Mouse (Mus musculus): ENCODE data around the gene Synpo2l. TPM values are rescaled to one million over a fixed set of nuclear protein-coding genes. Genes with fewer than 3 reads are reported as not detected.

The Synpo2l gene
- polyA plus RNA-seq, 1 experiment: 0.19 TPM

DNA sequence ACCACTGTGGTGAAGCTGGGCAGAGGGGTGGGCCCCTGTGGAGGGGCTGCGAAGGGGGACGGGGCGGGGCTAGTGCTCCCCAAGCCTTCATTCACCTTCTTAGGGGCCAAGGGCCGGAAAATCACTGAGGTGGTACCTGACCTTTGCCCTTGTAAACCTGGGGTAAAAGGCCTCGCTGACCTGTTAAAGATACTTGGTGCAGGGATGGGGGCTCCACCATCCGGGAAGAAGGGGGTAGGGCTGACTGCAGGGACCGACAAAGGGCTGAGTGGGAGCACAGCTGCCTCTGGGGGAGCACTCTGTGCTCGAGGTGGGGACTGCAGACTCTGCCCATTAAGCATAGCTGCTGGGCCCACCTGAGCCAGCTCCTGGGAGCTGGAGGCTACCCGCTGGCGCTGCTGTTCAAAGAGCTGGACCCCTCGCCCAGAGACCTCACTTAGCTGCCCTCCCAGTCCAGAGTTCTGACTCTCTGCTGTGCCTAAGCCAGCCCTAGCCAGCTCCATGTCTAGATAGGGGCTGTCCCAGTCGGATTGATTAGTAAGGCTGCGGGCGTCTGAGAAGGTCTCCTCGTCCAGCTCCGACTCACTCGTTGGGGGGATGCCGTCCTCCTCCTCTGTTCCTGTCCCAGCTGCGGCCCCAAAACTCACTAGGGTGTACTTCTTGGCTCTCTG lies 6.4 kb downstream of the Synpo2l start:
- no peak overlapping the region for H3K27ac ChIP-seq (ENCODE audit: insufficient read depth, low read length)
- TF ChIP-seq POLR2A (IDR thresholded peaks at IDR 0.05; ENCODE audit: extremely low read depth, insufficient read depth, low read length) (no peak), CTCF (IDR thresholded peaks at IDR 0.05; ENCODE audit: extremely low read depth, insufficient read depth, low read length) (no peak)
- peak overlapping the region; percentile 41 for H3K4me3 ChIP-seq (ENCODE audit: insufficient read depth, low read length)
- H3K4me1 ChIP-seq (ENCODE audit: control insufficient read depth, insufficient read depth, low read length): no peaks in the 10 kb centered on the region

DNA sequence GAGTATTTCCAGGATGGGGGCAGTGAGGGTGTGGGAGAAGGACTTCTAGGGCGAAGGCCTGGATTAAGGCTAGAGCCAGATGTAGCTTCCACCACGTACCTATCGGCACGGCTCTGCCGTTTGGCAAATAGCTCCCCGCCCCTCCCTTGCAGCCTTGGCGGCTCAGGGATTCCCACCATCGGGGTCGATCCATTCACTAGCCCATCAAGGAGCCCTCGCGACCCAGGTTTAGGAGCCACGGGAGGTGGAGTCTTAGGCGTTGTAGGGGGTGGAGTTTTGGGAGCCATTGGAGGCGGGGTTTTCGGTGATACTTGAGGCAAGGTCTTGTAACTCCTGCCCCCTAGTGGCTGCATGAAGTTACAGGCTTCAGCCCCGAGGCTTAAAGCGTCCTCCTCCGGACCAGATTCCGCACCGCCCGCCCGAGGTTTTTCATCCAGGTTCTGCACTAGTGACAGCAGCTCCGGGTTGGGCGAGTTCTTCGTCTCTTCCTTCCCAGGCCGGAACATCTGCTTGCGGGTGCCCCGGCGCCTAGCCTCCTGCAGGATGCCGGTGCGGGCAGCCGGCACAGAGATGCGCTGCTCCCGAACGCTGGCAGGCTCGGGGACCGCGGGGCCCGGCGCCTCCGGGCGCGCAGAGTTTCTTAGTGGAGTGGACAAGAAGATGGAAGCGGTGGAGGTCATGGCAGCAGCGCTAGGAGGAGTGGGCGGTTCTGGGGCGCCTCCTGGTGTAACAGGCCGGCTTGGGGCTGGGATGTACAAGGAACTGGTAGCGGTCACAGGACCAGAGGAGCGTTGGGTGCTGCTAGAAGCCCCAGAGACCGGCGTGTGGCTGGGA lies 7.1 kb downstream of the Synpo2l start:
- no peaks in the 10 kb centered on the region for H3K4me1 ChIP-seq (ENCODE audit: control insufficient read depth, insufficient read depth, low read length)
- peak overlapping the region; percentile 41 for H3K4me3 ChIP-seq (ENCODE audit: insufficient read depth, low read length)
- peak overlapping the region; percentile 58 for H3K27ac ChIP-seq (ENCODE audit: insufficient read depth, low read length)
- TF ChIP-seq CTCF (IDR thresholded peaks at IDR 0.05; ENCODE audit: extremely low read depth, insufficient read depth, low read length): peak; percentile 81
- TF ChIP-seq POLR2A (IDR thresholded peaks at IDR 0.05; ENCODE audit: extremely low read depth, insufficient read depth, low read length): peak; percentile 79

DNA sequence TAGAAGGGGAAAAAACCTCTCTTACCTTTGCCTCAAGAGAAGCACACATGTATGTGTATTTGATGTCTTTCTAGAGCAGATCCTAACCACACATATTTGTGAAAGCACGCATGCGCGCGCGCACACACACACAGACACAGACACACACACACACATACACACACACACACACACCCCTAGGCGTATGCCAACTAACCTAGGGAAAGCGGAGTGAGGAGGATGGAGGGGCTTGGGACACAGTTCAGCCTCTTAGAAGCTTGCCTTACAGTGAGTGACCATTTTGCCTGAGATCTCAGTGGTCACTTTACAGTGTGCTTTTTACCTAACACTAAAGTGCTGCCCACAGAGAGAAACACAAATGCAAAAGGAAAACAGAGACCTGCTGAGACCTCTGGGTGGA lies 8.5 kb downstream of the Synpo2l start:
- H3K4me1 ChIP-seq (ENCODE audit: control insufficient read depth, insufficient read depth, low read length): no peaks in the 10 kb centered on the region
- H3K27ac ChIP-seq (ENCODE audit: insufficient read depth, low read length): no peak overlapping the region
- H3K4me3 ChIP-seq (ENCODE audit: insufficient read depth, low read length): no peak overlapping the region
- TF ChIP-seq CTCF (IDR thresholded peaks at IDR 0.05; ENCODE audit: extremely low read depth, insufficient read depth, low read length) (no peak), POLR2A (IDR thresholded peaks at IDR 0.05; ENCODE audit: extremely low read depth, insufficient read depth, low read length) (no peak)

DNA sequence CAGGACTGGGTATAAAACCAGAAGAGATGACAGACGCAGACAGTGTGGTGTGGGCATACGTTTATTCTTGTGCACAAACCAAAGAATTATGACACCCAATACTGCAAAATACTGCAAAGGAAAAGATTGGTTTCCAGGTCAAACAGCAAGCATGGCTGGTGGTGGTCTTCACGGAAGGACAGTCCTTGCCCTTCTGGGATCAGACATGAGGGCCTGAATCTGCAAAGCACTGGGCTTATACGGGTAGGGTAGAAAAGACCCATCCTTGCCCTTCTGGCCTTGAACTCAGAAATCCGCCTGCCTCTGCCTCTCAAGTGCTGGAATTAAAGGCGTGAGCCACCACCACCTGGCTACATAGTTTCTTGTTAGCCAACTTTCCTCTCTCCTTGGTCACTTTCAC lies 9.3 kb downstream of the Synpo2l start:
- H3K4me1 ChIP-seq (ENCODE audit: control insufficient read depth, insufficient read depth, low read length): no peaks in the 10 kb centered on the region
- no peak overlapping the region for H3K27ac ChIP-seq (ENCODE audit: insufficient read depth, low read length)
- H3K4me3 ChIP-seq (ENCODE audit: insufficient read depth, low read length): no peak overlapping the region
- TF ChIP-seq CTCF (IDR thresholded peaks at IDR 0.05; ENCODE audit: extremely low read depth, insufficient read depth, low read length) (no peak), POLR2A (IDR thresholded peaks at IDR 0.05; ENCODE audit: extremely low read depth, insufficient read depth, low read length) (no peak)

DNA sequence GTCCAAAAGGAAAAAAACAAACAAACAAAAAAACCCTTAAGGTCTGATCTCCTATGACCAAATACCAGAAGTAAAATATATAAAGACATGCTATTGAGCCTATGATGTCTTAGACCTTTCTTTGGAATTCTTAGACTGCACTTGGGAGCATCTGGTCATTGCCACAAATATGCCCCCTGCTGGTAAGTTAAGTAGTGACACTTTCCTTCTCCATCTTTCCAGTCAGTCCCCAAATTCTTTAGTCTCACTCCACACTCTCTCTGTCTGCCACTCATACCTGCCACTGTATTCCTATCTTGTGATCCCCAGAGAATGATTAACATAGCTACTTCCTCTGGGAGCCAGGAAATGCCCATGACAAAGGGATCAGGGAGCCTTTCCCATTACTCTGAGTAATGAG lies 9.8 kb downstream of the Synpo2l start:
- Histone ChIP-seq H3K27ac (ENCODE audit: insufficient read depth, low read length) (no peak overlapping the region), H3K4me1 (ENCODE audit: control insufficient read depth, insufficient read depth, low read length) (no peaks in the 10 kb centered on the region), H3K4me3 (ENCODE audit: insufficient read depth, low read length) (no peak overlapping the region)
- TF ChIP-seq POLR2A (IDR thresholded peaks at IDR 0.05; ENCODE audit: extremely low read depth, insufficient read depth, low read length): no peak
- TF ChIP-seq CTCF (IDR thresholded peaks at IDR 0.05; ENCODE audit: extremely low read depth, insufficient read depth, low read length): peak; percentile 60

DNA sequence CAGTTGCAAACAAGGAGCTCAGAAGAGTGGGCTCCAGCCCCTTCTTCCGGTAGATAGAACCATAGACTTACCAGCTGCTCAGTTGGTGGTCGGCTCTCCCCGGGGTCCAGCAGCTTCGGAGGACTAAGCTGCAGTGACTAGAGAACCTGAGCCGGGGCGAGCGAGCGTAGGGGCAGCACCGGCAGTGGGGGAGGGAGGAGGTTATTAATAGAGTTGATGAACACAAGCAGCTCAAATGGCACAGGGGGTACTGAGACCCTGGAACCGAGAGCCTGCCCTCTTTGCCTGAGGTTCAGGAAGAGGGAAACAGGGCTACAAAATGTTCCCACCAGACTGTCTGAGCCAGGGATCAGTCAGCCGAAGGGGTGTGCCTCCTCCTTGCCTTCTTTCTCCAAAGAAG lies 11.8 kb downstream of the Synpo2l start, which contains the start of gene Myoz1:
Myoz1 (minus strand) TSS at position 180 of the 400 bp plus-strand sequence.
- H3K27ac ChIP-seq (ENCODE audit: insufficient read depth, low read length): no peak within 1 kb of the TSS
- H3K4me1 ChIP-seq (ENCODE audit: control insufficient read depth, insufficient read depth, low read length): no peaks in the 10 kb centered on the region
- TF ChIP-seq CTCF (IDR thresholded peaks at IDR 0.05; ENCODE audit: extremely low read depth, insufficient read depth, low read length): no peak
- no peak for TF ChIP-seq POLR2A (IDR thresholded peaks at IDR 0.05; ENCODE audit: extremely low read depth, insufficient read depth, low read length)
- H3K4me3 ChIP-seq (ENCODE audit: insufficient read depth, low read length): no peak within 1 kb of the TSS

DNA sequence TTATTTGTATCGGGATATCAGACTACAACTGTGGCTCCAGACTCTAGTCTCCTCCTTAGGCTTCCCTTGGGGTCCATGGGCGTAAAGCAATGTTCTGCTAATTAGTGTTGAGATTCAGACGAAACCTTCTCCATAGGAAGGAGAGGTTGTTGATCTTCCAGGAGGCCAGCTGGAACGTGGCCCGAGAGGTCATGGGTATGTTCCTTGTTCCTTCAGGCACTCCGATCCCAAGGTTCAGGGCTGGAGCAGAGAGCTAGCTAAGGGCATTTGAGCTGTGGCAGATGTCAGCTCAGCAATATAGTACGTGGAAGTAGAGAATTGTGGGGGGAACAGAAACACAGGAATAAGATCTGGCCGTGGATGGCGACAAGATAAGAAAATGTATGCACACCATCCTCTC lies 12.4 kb downstream of the Synpo2l start:
- Histone ChIP-seq H3K4me3 (ENCODE audit: insufficient read depth, low read length) (no peak overlapping the region), H3K4me1 (ENCODE audit: control insufficient read depth, insufficient read depth, low read length) (no peaks in the 10 kb centered on the region), H3K27ac (ENCODE audit: insufficient read depth, low read length) (no peak overlapping the region)
- TF ChIP-seq CTCF (IDR thresholded peaks at IDR 0.05; ENCODE audit: extremely low read depth, insufficient read depth, low read length) (no peak), POLR2A (IDR thresholded peaks at IDR 0.05; ENCODE audit: extremely low read depth, insufficient read depth, low read length) (no peak)

DNA sequence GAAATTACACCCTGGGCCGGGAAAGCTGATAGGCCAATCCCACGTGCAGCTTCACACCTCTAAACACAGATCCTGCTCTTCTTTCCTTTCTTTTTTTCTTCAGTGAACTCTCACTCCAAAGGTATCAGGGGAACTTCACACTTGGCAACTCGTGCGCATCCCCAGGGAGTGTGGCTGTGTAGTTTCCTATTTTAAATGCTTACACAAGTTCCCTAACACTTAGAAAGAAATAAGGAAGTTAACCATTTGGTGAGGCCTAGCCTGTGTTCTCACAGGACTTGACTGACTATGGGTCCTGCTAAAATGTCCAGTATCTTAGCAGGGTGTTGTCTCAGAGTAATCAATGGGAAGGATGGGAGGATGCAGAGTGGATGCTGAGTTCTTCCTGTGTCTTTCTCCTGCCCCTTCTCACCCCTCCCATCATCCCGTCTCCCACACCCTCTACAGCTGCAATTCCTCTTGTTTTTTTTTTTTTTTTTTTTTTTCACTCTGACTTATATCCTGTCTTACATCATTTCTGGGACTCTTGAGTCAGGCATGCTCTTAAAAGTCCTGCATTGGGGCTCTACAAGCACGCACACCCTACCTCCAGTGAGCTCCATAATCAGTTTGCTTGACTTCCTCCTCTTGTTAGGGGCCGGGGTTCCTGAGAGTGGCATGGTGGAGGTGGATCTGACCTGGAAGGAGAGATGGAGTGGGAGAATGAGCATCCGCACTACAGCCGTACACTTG lies 13.3 kb downstream of the Synpo2l start:
- Histone ChIP-seq H3K27ac (ENCODE audit: insufficient read depth, low read length) (no peak overlapping the region), H3K4me1 (ENCODE audit: control insufficient read depth, insufficient read depth, low read length) (no peaks in the 10 kb centered on the region), H3K4me3 (ENCODE audit: insufficient read depth, low read length) (no peak overlapping the region)
- no peak for TF ChIP-seq POLR2A (IDR thresholded peaks at IDR 0.05; ENCODE audit: extremely low read depth, insufficient read depth, low read length)

DNA sequence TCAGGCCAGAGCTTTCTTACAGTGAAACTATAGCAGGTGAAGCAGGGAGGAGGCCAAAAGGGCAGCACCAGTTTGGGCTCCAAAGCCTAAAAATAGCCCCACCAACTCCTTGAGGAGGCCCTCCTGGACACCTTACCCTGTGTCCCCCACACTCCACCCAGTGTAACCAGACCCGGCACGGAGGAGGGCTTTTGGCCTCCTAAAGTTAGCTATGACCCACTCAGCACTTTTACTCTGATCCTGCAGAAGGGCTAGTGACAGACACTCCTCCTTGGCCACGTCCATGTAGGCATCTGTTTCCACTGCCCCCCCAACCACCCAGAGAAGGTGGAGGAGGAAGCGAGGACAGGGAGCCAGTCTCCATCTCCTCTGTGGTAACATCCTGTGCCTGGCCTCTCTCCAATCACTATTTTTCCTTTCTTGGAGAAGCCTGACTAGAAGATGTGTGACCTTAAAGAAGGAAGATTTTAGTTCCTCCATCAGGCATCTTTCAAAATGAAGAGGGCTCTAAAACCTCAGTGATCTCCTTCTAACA lies 16.4 kb downstream of the Synpo2l start:
- Histone ChIP-seq H3K4me1 (ENCODE audit: control insufficient read depth, insufficient read depth, low read length) (no peaks in the 10 kb centered on the region), H3K4me3 (ENCODE audit: insufficient read depth, low read length) (no peak overlapping the region), H3K27ac (ENCODE audit: insufficient read depth, low read length) (no peak overlapping the region)
- TF ChIP-seq CTCF (IDR thresholded peaks at IDR 0.05; ENCODE audit: extremely low read depth, insufficient read depth, low read length): no peak
- no peak for TF ChIP-seq POLR2A (IDR thresholded peaks at IDR 0.05; ENCODE audit: extremely low read depth, insufficient read depth, low read length)
